Mouse (Mus musculus) bone marrow, adult 2 months (tissue): ENCODE measurements around the gene Mrpl39. TPM values are rescaled to one million over a fixed set of nuclear protein-coding genes. Genes with fewer than 3 reads are reported as not detected.

Experiments
- H3K27ac ChIP-seq: fragments of 200-500 bp; 2 replicates; pipeline ENCODE4 v1.5.1; 2012; ENCODE audit warnings: low read depth, mild to moderate bottlenecking, control low read depth, inconsistent platforms, low read length; ENCODE audit not compliant: control insufficient read depth, poor library complexity, insufficient read depth
- H3K4me1 ChIP-seq: fragments of 200-500 bp; 2 replicates; pipeline ENCODE4 v1.6.1; 2011; ENCODE audit warnings: low read length; ENCODE audit not compliant: control insufficient read depth, insufficient read depth
- H3K4me3 ChIP-seq: fragments of 200-500 bp; replicated peaks from 2 replicates; pipeline ENCODE3; 2011; ENCODE audit warnings: mild to moderate bottlenecking, low read depth, low read length, control low read depth; ENCODE audit not compliant: control insufficient read depth
- CTCF ChIP-seq: fragments of 200-500 bp; IDR thresholded peaks from 2 replicates; pipeline ENCODE4 v1.5.1; 2011; ENCODE audit warnings: low read length, control low read depth; ENCODE audit not compliant: control insufficient read depth, insufficient read depth
- POLR2A ChIP-seq: fragments of 200-500 bp; IDR thresholded peaks from 2 replicates; pipeline ENCODE4 v1.6.1; 2011; ENCODE audit warnings: low read depth, mild to moderate bottlenecking, control low read depth, low read length, borderline replicate concordance; ENCODE audit not compliant: control insufficient read depth
- WGBS: fragments of 180-500 bp; shearing (Covaris S2); methylation state at CpG from one replicate; pipeline ENCODE4 v1.1.7; 2018; 5-methylcytosine and 5-hydroxymethylcytosine counted together
- polyA plus RNA-seq: library from polyadenylated mRNA; stranded (reverse); fragments of >200 nt; gene quantifications from 2 replicates; pipeline ENCODE4 v1.2.4, GENCODE M21; 2011; ENCODE audit warnings: low replicate concordance; ENCODE audit not compliant: missing spikeins, insufficient read depth, insufficient read length

Gene Mrpl39
- 6.8 and 14.5 TPM in 2 replicates for polyA plus RNA-seq

DNA sequence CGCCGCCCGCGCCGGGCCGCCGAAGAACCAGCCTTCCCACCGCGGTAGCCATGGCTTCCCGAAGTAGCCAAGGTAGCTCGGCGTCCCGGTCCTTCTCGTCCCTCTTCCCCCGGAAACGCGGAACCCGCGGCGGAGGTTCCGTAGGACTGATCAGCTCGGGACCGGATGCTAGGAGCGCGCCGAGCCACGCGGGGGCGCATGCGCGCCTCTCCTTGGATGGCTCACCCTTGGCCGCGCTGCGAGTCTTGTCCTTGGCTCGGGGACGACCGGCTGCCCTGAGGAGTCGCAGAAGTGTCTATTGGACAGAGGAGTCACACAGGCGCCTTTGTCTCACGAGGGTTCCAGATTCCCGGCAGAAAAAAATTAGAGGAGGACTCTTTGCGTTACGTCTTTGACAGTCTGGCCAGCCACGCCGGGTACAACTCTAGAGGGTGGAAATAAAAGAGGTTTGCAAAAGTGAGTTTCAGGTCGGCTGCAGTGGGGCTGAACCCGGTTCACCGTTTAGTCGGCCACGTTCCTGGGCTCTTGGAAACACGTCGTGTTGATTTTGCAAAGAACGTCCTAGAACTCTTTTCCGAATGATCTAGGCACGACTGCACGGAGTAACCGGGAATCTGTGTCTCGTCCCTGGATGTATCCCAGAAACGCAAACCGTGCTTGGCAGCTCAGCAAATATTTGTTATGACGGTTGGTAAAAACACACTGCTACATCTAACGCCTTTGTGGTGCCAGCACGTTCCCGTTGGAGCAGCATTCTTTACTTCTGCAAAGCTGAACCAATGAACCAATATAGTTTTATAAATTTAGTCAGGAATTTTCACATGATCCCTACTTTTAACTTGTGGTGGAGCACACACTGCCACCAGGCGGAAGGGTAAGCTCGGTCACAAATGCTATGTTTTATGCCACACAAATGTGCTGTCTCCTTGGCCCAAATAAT lies at the start of gene Mrpl39:
TSS of gene Mrpl39 (minus strand) at position 577 of the 940 bp plus-strand sequence.
- peak within 1 kb of the TSS; percentile 84 for H3K4me3 ChIP-seq
- TF ChIP-seq POLR2A (peak; percentile 71; the same call in 1 of the 2 replicates), CTCF (peak; percentile 86)
- WGBS, result under 1% methylated on average over 66 of the region's 66 CpGs
- peaks cover 1% of the 10 kb centered on the region; the same call in 1 of the 2 replicates for H3K4me1 ChIP-seq
- peak within 1 kb of the TSS; percentile 17; the same call in 1 of the 2 replicates for H3K27ac ChIP-seq

DNA sequence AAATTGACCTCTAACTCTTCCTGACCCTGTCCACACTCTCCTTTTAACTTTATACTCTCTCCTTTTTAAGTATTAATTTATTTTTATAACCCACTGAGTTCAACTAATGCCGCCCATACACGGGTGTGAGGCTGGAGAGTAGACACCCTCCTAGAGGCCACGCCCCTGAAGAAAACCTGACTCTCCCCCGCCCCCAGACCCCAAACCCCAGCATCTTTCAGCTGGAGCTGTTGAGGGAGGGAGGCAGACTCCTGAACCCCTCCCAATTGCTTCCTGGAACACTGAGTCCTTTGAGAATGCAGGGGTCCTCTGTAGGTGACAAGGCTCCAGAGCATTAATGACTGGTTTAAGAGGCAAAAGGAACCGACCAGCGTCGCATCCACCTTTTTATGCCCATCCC lies 49.4 kb upstream of the Mrpl39 start:
- H3K4me3 ChIP-seq, result no peak overlapping the region
- H3K4me1 ChIP-seq, result no peaks in the 10 kb centered on the region; the same call in 1 of the 2 replicates
- TF ChIP-seq POLR2A (no peak), CTCF (no peak)
- H3K27ac ChIP-seq, result no peak overlapping the region
- WGBS, result 75% methylated on average over 7 of the region's 7 CpGs

DNA sequence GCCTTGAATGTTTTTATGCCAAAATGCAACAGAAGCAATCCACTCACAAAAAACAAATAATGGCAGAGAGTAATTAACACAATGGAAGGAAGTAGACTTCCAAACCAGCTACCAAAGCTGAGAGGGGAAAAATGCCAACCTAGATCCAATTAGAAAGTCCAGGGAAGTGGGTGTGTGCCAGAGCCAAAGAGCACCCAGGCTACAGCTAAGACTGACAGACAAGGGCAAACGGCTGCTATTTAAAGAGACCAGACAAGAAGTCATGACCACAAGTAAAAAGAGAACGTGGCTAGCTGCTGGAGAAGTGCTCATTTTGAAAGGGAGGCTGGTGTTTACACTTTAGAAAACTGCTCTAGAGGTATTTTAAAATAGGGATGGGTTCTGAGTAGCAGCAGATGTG lies 47.7 kb upstream of the Mrpl39 start:
- TF ChIP-seq POLR2A, result no peak
- TF ChIP-seq CTCF, result no peak
- no peak overlapping the region for H3K27ac ChIP-seq
- no peaks in the 10 kb centered on the region; the same call in 1 of the 2 replicates for H3K4me1 ChIP-seq
- 10% methylated on average over 2 of the region's 2 CpGs for WGBS
- H3K4me3 ChIP-seq, result no peak overlapping the region

DNA sequence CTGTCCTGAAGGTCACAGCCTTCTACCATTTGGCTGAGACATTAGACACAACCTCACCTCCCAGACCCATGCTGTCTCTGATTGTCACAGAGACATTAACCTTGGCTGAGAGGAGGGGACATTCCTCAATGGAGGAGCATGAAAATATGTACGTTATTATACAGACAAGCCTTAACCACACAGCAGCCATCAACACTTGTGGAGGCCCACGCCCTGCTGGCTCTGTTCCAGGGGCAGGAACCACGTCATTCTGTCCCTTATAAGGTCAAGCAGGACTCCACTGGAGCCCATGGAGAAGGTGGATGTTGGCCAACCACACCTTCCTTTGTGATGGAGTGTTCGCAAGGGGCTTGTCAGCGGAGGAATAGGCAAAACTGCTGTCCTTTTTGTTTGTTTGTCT lies 44.2 kb upstream of the Mrpl39 start:
- WGBS, result 65% methylated on average over 5 of the region's 5 CpGs
- no peak overlapping the region for H3K27ac ChIP-seq
- H3K4me1 ChIP-seq, result no peaks in the 10 kb centered on the region
- no peak for TF ChIP-seq POLR2A
- no peak for TF ChIP-seq CTCF
- H3K4me3 ChIP-seq, result no peak overlapping the region

DNA sequence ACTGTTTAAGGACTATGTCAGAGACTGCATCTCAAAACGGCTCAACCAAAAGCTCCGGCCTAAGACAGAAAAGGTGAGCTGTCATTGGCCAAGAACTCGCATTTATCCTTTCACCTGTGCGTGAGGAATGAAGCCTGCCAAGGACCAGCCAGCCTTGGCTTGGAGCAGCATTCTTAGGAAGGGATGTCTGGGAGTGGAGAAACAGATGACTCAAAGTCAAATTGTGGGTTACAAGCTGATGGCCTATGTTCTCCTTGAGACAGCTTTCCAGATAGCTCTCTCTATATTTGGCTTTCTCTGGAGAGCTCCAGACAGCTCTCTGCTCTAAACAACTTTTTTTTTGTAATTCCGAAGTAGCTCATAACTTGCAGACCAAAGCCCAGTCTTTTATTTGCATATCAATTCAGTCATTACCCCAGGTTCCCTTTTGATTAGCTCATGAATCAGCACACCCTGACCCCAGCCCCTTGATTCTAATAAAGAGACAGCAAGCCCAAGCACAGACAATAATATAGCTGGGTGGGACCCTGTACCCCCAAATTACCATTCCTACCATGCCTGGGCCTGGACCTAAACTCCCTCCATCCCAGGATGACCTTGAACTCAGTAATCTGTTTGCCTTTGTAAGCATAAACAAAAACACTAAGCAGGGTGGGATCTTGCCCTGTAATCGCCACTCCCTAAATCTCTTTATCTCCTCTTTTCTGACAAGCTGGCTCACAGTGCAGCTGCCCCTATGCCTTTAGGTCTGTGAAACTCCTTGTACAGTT lies 43.5 kb upstream of the Mrpl39 start:
- H3K4me3 ChIP-seq, result no peak overlapping the region
- no peak overlapping the region for H3K27ac ChIP-seq
- H3K4me1 ChIP-seq, result no peaks in the 10 kb centered on the region
- WGBS, result 79% methylated on average over 6 of the region's 6 CpGs
- no peak for TF ChIP-seq CTCF
- TF ChIP-seq POLR2A, result no peak

DNA sequence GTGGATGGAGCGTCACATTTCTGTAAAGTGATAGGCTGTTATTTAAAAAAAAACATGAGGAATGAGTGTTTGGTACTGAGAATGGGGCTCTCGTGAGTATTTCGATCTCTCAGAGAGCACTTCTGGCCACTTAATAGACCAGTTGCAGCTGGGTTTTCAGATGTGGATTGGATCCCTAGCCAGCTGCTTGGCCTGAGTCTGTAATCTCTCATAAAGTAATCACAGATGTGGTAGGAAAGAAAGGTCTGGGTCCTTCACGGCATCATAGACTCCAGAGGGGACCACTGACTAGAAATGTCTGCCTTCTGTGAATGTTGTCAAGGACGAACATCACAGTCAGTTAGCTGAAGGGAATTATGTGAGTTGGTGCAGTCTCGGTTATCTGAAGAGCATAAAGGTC lies 42.9 kb upstream of the Mrpl39 start:
- 83% methylated on average over 6 of the region's 6 CpGs for WGBS
- TF ChIP-seq CTCF (no peak), POLR2A (no peak)

DNA sequence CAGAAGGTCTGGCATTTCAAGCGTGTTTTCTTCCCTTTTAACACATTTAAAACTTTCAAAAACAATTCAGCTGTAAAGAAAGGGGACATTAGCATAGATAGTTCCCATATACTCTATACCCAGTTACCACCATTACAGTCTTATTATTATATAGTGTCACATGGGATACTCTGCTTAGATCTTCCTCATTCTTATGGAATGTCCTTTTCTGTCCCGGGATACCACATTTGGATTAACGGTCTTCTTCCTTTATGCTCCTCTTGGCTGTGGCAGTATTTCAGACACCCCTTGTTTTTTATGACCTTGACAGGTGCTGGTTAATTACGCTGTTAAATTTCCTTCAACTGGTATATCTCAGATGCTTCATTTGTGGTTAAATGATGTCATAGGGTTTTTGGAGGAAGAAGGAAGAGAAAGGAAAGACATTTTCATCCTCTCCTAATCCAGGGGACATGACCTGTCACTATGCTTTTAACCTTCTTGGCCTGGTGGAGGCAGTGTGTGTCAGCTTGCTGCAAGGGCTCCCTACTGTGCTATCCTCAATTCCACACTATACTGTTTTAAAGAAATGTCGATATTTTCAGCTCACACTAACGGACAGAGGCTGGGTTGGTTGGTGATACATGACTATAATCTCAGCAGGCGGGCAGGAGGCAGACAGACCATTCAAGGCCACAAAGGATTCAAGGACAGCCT lies 40.7 kb upstream of the Mrpl39 start:
- Histone ChIP-seq H3K27ac (no peak overlapping the region), H3K4me3 (no peak overlapping the region)
- 37% methylated on average over 7 of the region's 7 CpGs for WGBS

More for the DNA sequence above, 42.9 kb upstream of the Mrpl39 start:
- no peak overlapping the region for H3K4me3 ChIP-seq
- no peak overlapping the region for H3K27ac ChIP-seq
- H3K4me1 ChIP-seq, result no peaks in the 10 kb centered on the region

DNA sequence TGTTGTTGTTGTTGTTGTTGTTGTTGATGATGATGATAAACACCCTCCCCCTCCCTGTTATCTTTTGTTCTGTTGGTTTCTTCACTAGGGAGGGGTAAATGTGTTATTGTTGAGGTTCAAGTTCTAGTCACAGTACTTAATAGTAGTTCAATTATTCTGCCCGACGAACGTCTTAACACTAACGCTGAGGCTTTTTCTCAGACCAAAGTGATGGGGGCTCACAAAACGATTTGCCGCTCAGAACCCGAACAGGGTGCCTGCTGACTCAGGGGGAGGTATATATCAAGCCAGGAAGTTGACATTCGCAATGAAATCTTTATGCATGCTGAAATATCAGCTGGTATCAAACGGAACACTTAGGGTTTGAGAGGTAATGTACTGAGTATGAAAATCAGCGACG lies 39.8 kb upstream of the Mrpl39 start:
- TF ChIP-seq CTCF (no peak), POLR2A (no peak)

More for the DNA sequence above, 40.7 kb upstream of the Mrpl39 start:
- TF ChIP-seq POLR2A, result no peak
- TF ChIP-seq CTCF, result no peak
- H3K4me1 ChIP-seq, result no peaks in the 10 kb centered on the region

More for the DNA sequence above, 39.8 kb upstream of the Mrpl39 start:
- H3K4me3 ChIP-seq, result no peak overlapping the region
- 51% methylated on average over 11 of the region's 11 CpGs for WGBS
- H3K27ac ChIP-seq, result no peak overlapping the region
- no peaks in the 10 kb centered on the region for H3K4me1 ChIP-seq
